16 mouse cellular contexts compared by ENCODE assay signal in the genomic region with DNA sequence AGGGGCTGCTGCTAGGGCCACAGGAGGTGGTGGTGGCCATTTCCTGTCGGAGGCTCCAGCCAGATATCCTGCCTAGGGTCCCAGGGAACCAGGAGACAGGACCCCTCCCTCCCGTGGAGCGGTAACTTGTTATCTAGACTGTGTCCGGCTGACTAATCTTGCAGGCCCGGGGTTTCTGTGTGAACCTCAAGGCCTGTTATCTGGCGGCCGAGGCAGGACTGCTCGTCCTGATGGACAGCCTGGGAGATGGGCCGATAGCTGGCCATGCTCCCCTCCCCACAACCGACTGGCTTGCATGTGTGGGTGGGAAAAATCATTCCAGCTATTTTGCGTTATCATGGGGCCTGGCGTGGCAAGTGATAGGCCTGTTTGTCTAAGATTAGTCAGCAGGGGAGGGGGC. TPM values are rescaled to one million over a fixed set of nuclear protein-coding genes. Genes with fewer than 3 reads are reported as not detected.
DNase-seq lines count a peak whose midpoint lies in the region; ATAC-seq and TF ChIP-seq lines count a peak whose summit lies in the region.
"Had no signal": no experiment of that assay in that cellular context is flagged by ENCODE, and none has a peak within 500 bp of the region (broad histone marks: within the 10 kb centered on the region; RNA-seq: fewer than 3 reads in every experiment).

No protein-coding gene starts in this region.

- no peak for DNase-seq in forebrain, embryonic 10.5 days (ENCODE audit: extremely low spot score, low spot score)
- DNase-seq in forebrain, embryonic 14.5 days (ENCODE audit: low spot score), result no peak
- no peak for DNase-seq in lung, embryonic 14.5 days
- no peak for DNase-seq in lung, postnatal 10 days
- no peak for DNase-seq in liver, postnatal 0 days
- DNase-seq in urinary bladder, adult 18-20 months (ENCODE audit: low spot score in 2 of 2), result no peak
- DNase-seq in adrenal gland, adult 8-10 months, result no peak
- DNase-seq: B cell, adult 2 months; cerebellum, adult 8-10 months; kidney, adult 2 months; right cerebral cortex, postnatal 4 days had no signal

- H3K27me3 ChIP-seq in forebrain, embryonic 10.5 days (ENCODE audit: poor library complexity, severe bottlenecking), result 0 out of 2 replicates have a peak, but pooled peaks cover 5% of the 10 kb centered on the region
- H3K27me3 ChIP-seq in forebrain, embryonic 14.5 days (replicated peaks; ENCODE audit: control insufficient read depth, insufficient read depth, low read length), result no peaks in the 10 kb centered on the region
- no peaks in the 10 kb centered on the region for H3K27me3 ChIP-seq in lung, embryonic 14.5 days (ENCODE audit: insufficient read depth, low read length)
- no peaks in the 10 kb centered on the region for H3K27me3 ChIP-seq in liver, postnatal 0 days (ENCODE audit: insufficient read depth, low read length)
- H3K27me3 ChIP-seq: limb, embryonic 15.5 days had no signal

- WGBS in forebrain, embryonic 10.5 days, result 75% methylated on average over 12 of the region's 12 CpGs
- 66% methylated on average over 12 of the region's 12 CpGs for WGBS in forebrain, embryonic 14.5 days
- WGBS in lung, embryonic 14.5 days, result 28% methylated on average over 12 of the region's 12 CpGs
- 28% methylated on average over 12 of the region's 12 CpGs for WGBS in liver, postnatal 0 days (ENCODE audit: insufficient replicate concordance)

- peaks cover 58% of the 10 kb centered on the region for H3K4me1 ChIP-seq in forebrain, embryonic 10.5 days
- no peaks in the 10 kb centered on the region for H3K4me1 ChIP-seq in forebrain, embryonic 14.5 days (ENCODE audit: control insufficient read depth, insufficient read depth, low read length)
- H3K4me1 ChIP-seq in lung, embryonic 14.5 days (ENCODE audit: insufficient read depth), result 0 out of 2 replicates have a peak, but pooled peaks cover 6% of the 10 kb centered on the region
- peaks cover 98% of the 10 kb centered on the region for H3K4me1 ChIP-seq in liver, postnatal 0 days (ENCODE audit: insufficient read depth)

- H3K9ac ChIP-seq in forebrain, embryonic 14.5 days (ENCODE audit: low read length), result no peak overlapping the region
- no peak overlapping the region for H3K9ac ChIP-seq in lung, embryonic 14.5 days
- H3K9ac ChIP-seq in liver, postnatal 0 days (replicated peaks), result peak overlapping the region; percentile 38; the same call in 1 of the 2 replicates
- H3K9ac ChIP-seq: limb, embryonic 15.5 days had no signal

- peak; percentile 94 for TF ChIP-seq EP300 in liver, postnatal 0 days (IDR thresholded peaks at IDR 0.05; ENCODE audit: low read depth)

- H3K4me3 ChIP-seq in forebrain, embryonic 10.5 days, result no peak overlapping the region
- no peak overlapping the region for H3K4me3 ChIP-seq in forebrain, embryonic 14.5 days (ENCODE audit: low read depth, low read length)
- H3K4me3 ChIP-seq in lung, embryonic 14.5 days (ENCODE audit: low read depth, low read length), result no peak overlapping the region
- no peak overlapping the region for H3K4me3 ChIP-seq in liver, postnatal 0 days (ENCODE audit: low read depth, low read length)
- H3K4me3 ChIP-seq: limb, embryonic 15.5 days had no signal

- H3K36me3 ChIP-seq in forebrain, embryonic 10.5 days (replicated peaks), result no peaks in the 10 kb centered on the region
- H3K36me3 ChIP-seq in forebrain, embryonic 14.5 days (ENCODE audit: control insufficient read depth, insufficient read depth, low read length), result no peaks in the 10 kb centered on the region
- H3K36me3 ChIP-seq in lung, embryonic 14.5 days (ENCODE audit: insufficient read depth), result 0 out of 2 replicates have a peak, but pooled peaks cover 3% of the 10 kb centered on the region
- peaks cover 70% of the 10 kb centered on the region for H3K36me3 ChIP-seq in liver, postnatal 0 days (replicated peaks; ENCODE audit: insufficient read depth, low read length)

- ATAC-seq in forebrain, embryonic 14.5 days, result no peak
- 0 out of 2 replicates have a peak, but pooled peaks have one; percentile 23 for ATAC-seq in lung, embryonic 14.5 days (ENCODE audit: insufficient read depth)
- peak; percentile 10; the same call in 1 of the 2 replicates for ATAC-seq in erythroid progenitor cell, adult 5-6 weeks (replicated peaks; ENCODE audit: low FRiP score, poor library complexity, severe bottlenecking)
- no peak for ATAC-seq in liver, postnatal 0 days

- H3K4me2 ChIP-seq in forebrain, embryonic 14.5 days (ENCODE audit: low read length), result no peak overlapping the region
- H3K4me2 ChIP-seq in lung, embryonic 14.5 days, result no peak overlapping the region
- H3K4me2 ChIP-seq in liver, postnatal 0 days (ENCODE audit: low read depth, low read length), result peak overlapping the region; percentile 40; the same call in 1 of the 2 replicates
- H3K4me2 ChIP-seq: limb, embryonic 15.5 days had no signal

- no peaks in the 10 kb centered on the region for H3K9me3 ChIP-seq in forebrain, embryonic 10.5 days
- no peaks in the 10 kb centered on the region for H3K9me3 ChIP-seq in forebrain, embryonic 14.5 days (replicated peaks; ENCODE audit: control insufficient read depth, low read length)
- H3K9me3 ChIP-seq in lung, embryonic 14.5 days (ENCODE audit: low read depth, low read length), result no peaks in the 10 kb centered on the region
- no peaks in the 10 kb centered on the region for H3K9me3 ChIP-seq in liver, postnatal 0 days (ENCODE audit: low read length)
- H3K9me3 ChIP-seq: limb, embryonic 15.5 days had no signal

- H3K27ac ChIP-seq in forebrain, embryonic 10.5 days, result peak overlapping the region; percentile 70
- H3K27ac ChIP-seq in forebrain, embryonic 14.5 days (ENCODE audit: low read depth, low read length), result no peak overlapping the region
- peak overlapping the region; percentile 26; the same call in 1 of the 2 replicates for H3K27ac ChIP-seq in lung, embryonic 14.5 days (ENCODE audit: low read depth)
- peak overlapping the region; percentile 64 for H3K27ac ChIP-seq in liver, postnatal 0 days (ENCODE audit: low read depth)
- H3K27ac ChIP-seq: limb, embryonic 15.5 days had no signal

- no peak for TF ChIP-seq CTCF in lung, embryonic 14.5 days (IDR thresholded peaks at IDR 0.05; ENCODE audit: low read depth)
- no peak for TF ChIP-seq CTCF in liver, postnatal 0 days (IDR thresholded peaks at IDR 0.05; ENCODE audit: low read depth)

RNA-seq across cellular contexts. Expression of gene Zfpm1, which starts 31.4 kb away (rescaled TPM):
- 0.82 and 0.88 TPM in 2 replicates for polyA plus RNA-seq in forebrain, embryonic 10.5 days (2016; fragmentation: Nextera tagmentation; extraction: Ambion mirVana)
- polyA plus RNA-seq in forebrain, embryonic 14.5 days (2014; fragmentation: Nextera tagmentation; extraction: Ambion mirVana), result 0.41 and 0.47 TPM in 2 replicates
- 2.7 and 2.9 TPM in 2 replicates for polyA plus RNA-seq in lung, embryonic 14.5 days (2014; fragmentation: Nextera tagmentation; extraction: Ambion mirVana)
- 176 and 254 TPM in 2 replicates for total RNA-seq in erythroid progenitor cell, adult 5-6 weeks (2015; ENCODE audit: low replicate concordance)
- total RNA-seq in erythroid progenitor cell, adult 5-6 weeks (2017; ENCODE audit: low replicate concordance), result 303 and 467 TPM in 2 replicates
- 5.7 and 6.9 TPM in 2 replicates for polyA plus RNA-seq in liver, postnatal 0 days (2015; fragmentation: Nextera tagmentation; extraction: Ambion mirVana)
- total RNA-seq in adrenal gland, adult 8-10 months (2022), result 10 to 100 TPM; 17.3 to 35.3 (median 28.0) TPM

RNA-seq across cellular contexts. Expression of gene Trhr2, which starts 47.2 kb away (rescaled TPM):
- polyA plus RNA-seq in forebrain, embryonic 10.5 days (2016; fragmentation: Nextera tagmentation; extraction: Ambion mirVana), result not detected in 2 replicates
- not detected in 2 replicates for polyA plus RNA-seq in forebrain, embryonic 14.5 days (2014; fragmentation: Nextera tagmentation; extraction: Ambion mirVana)
- polyA plus RNA-seq in lung, embryonic 14.5 days (2014; fragmentation: Nextera tagmentation; extraction: Ambion mirVana), result not detected in 2 replicates
- not detected in 2 replicates for total RNA-seq in erythroid progenitor cell, adult 5-6 weeks (2015; ENCODE audit: low replicate concordance)
- total RNA-seq in erythroid progenitor cell, adult 5-6 weeks (2017; ENCODE audit: low replicate concordance), result not detected in 2 replicates
- polyA plus RNA-seq in liver, postnatal 0 days (2015; fragmentation: Nextera tagmentation; extraction: Ambion mirVana), result not detected in 2 replicates
- not detected for total RNA-seq in adrenal gland, adult 8-10 months (2022)
- total RNA-seq: gastrocnemius, adult 18-20 months had no signal
- polyA plus RNA-seq: forebrain, embryonic 11.5 days; heart, postnatal 0 days had no signal

Comparison
In these comparisons a context has a peak if more than half of its experiments do, and no peak if none do; other contexts are left out.
1. ATAC-seq: peak in lung, embryonic 14.5 days (single experiment) and erythroid progenitor cell, adult 5-6 weeks (single experiment); none in forebrain, embryonic 14.5 days (single experiment) and liver, postnatal 0 days (single experiment).